Mouse (Mus musculus): ENCODE results near the gene Stk16. TPM values are rescaled to one million over a fixed set of nuclear protein-coding genes. Genes with fewer than 3 reads are reported as not detected.
"Not testable (repeated sequence)": the region's sequence is repeated elsewhere in the genome, so short reads cannot be mapped to it uniquely, and the experiment has no call there.

Gene Stk16
- total RNA-seq, 2 experiments from 2014 or later, result 117 to 119 TPM

GRCm38 (mm10) chr1:75232489-75232888, 21.9 kb downstream of the Stk16 start:
- not testable (repeated sequence) for DNase-seq (ENCODE audit: low spot score in 2 of 2)

- peak in 1 of 2 experiments; percentile 52 for DNase-seq (ENCODE audit: low spot score in 2 of 2)
Measured at GRCm38 (mm10) chr1:75234606-75235005, 24.0 kb downstream of the Stk16 start.

- DNase-seq (ENCODE audit: low spot score in 2 of 2), result peak; percentile 85 to 87
Measured at GRCm38 (mm10) chr1:75236117-75237050, 25.7 kb downstream of the Stk16 start, which contains the start of gene Dnajb2. TSS of gene Dnajb2 (plus strand) at chr1:75236406.

GRCm38 (mm10) chr1:75239591-75239990, 29.0 kb downstream of the Stk16 start:
- DNase-seq (ENCODE audit: low spot score in 2 of 2), result no peak

GRCm38 (mm10) chr1:75243411-75243810, 32.8 kb downstream of the Stk16 start:
- DNase-seq (ENCODE audit: low spot score in 2 of 2), result no peak

GRCm38 (mm10) chr1:75244175-75244826, 33.7 kb downstream of the Stk16 start:
- no peak for DNase-seq (ENCODE audit: low spot score in 2 of 2)

GRCm38 (mm10) chr1:75244836-75245235, 34.2 kb downstream of the Stk16 start:
- DNase-seq (ENCODE audit: low spot score in 2 of 2), result no peak

- DNase-seq (ENCODE audit: low spot score in 2 of 2), result no peak
Measured at GRCm38 (mm10) chr1:75247071-75247930, 36.7 kb downstream of the Stk16 start.

GRCm38 (mm10) chr1:75248041-75248772, 37.6 kb downstream of the Stk16 start:
- peak in 1 of 2 experiments; percentile 49 for DNase-seq (ENCODE audit: low spot score in 2 of 2)

GRCm38 (mm10) chr1:75250498-75250897, 39.9 kb downstream of the Stk16 start:
- DNase-seq (ENCODE audit: low spot score in 2 of 2), result no peak

- peak; percentile 78 to 84 for DNase-seq (ENCODE audit: low spot score in 2 of 2)
Measured at GRCm38 (mm10) chr1:75251112-75251970, 40.7 kb downstream of the Stk16 start.

- no peak for DNase-seq (ENCODE audit: low spot score in 2 of 2)
Measured at GRCm38 (mm10) chr1:75252308-75252707, 41.7 kb downstream of the Stk16 start.

- no peak for DNase-seq (ENCODE audit: low spot score in 2 of 2)
Measured at GRCm38 (mm10) chr1:75253029-75253428, 42.4 kb downstream of the Stk16 start.

GRCm38 (mm10) chr1:75253849-75254624, 43.4 kb downstream of the Stk16 start:
- peak; percentile 86 to 88 for DNase-seq (ENCODE audit: low spot score in 2 of 2)

GRCm38 (mm10) chr1:75254625-75255013, 44.0 kb downstream of the Stk16 start:
- no peak for DNase-seq (ENCODE audit: low spot score in 2 of 2)

- DNase-seq (ENCODE audit: low spot score in 2 of 2), result no peak
Measured at GRCm38 (mm10) chr1:75255516-75256046, 44.9 kb downstream of the Stk16 start.

GRCm38 (mm10) chr1:75261278-75261677, 50.6 kb downstream of the Stk16 start:
- no peak for DNase-seq (ENCODE audit: low spot score in 2 of 2)

Data from adrenal gland, adult 18-20 months (tissue).